Mouse (Mus musculus): Measurements from ENCODE around the gene Uimc1. TPM values are rescaled to one million over a fixed set of nuclear protein-coding genes. Genes with fewer than 3 reads are reported as not detected.
"Not testable (repeated sequence)": the region's sequence is repeated elsewhere in the genome, so short reads cannot be mapped to it uniquely, and the experiment has no call there.

Gene Uimc1
- 10 to 100 TPM; 21.9 to 26.7 TPM for total RNA-seq (2021)

DNA sequence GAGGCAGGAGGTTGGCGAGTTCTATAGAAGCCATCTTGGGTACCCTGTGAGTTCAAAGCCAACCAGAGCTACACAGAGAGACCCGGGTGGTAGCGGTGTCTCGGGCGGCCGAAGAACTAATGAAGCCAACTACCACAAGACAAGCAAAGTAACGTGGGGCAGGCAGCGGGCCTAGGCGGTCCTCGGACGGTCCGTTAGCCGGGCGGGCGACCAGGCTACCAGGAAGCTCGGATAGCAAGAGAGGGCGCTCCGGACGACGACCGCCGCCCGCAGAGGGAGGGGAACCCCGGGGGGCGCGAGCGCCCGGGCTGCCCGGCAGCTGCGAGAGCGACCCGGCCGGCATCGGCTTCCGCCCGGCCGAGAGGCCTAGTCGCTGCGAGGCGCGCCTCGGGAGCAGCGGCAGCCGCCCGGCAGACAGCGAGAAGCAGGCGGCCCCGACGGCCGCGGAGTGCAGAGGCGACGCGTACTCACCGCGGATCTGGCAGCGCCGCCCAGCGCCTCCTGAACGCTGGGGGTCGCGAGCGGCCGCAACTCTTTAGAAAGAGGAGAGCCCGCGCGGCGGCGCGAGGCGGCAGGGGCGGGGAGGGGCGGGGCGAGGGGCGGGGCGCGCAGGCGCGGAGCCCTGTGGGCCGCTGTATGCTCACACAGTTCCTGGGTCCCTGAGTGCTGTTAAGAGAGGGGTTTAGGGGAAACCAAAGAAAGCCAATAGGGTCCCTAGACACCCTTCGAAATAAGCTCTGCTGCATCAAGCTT is at the start of gene Uimc1:
Gene Uimc1 (minus strand): TSS at position 575 of the 753 bp plus-strand sequence.
- peak; percentile 74 to 76 for DNase-seq

- no peak for DNase-seq
Measured at GRCm38 (mm10) chr13:55140271-55140670, 40.2 kb upstream of the Uimc1 start.

DNA sequence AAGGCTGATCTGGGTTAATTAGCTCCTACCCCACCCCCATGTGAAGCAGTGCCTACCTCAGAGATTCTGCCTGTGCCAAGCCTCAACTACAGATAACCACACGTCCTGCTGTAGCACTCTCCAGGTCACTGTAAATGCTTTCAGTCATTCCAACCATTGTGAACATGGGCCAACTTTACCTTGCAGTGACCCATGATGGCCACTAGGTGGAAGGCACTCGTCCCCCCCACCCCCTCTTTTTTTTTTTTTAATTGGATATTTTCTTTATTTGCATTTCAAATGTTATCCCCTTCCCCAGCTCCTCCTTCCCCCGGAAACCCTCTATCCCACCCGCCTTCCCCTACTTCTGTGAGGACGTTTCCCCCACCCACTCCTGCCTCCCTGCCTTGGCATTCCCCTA is 35.3 kb upstream of the Uimc1 start:
- no peak for DNase-seq

- no peak for DNase-seq
Measured at GRCm38 (mm10) chr13:55133448-55133847, 33.3 kb upstream of the Uimc1 start, which contains the start of gene Gm17617. Gm17617 (minus strand) TSS chr13:55133548.

DNA sequence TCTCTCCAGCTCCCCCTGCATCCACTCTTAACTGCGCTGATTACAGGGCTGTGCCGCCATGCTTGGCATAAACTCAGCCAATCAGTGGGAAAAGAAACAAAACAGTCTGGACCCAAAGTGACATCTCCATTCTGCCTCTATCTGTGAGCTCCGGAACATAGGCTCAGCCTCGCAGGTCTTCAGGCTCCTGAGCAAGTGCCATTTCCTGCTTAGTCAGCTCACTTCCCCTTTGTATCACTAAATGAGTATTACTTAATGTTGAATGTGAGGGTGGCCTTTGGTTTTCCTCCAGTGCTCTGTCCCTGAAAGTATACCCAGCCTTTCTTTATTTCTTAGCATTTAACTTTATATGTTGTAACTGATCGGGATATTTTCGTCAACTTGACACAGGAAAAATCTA is 24.8 kb upstream of the Uimc1 start:
- no peak for DNase-seq

- no peak for DNase-seq
Measured at GRCm38 (mm10) chr13:55114375-55114774, 14.3 kb upstream of the Uimc1 start.

GRCm38 (mm10) chr13:55107694-55108093 is 7.6 kb upstream of the Uimc1 start:
- peak; percentile 3 to 11 for DNase-seq

GRCm38 (mm10) chr13:55107116-55107515 is 7.0 kb upstream of the Uimc1 start:
- DNase-seq: no peak

DNA sequence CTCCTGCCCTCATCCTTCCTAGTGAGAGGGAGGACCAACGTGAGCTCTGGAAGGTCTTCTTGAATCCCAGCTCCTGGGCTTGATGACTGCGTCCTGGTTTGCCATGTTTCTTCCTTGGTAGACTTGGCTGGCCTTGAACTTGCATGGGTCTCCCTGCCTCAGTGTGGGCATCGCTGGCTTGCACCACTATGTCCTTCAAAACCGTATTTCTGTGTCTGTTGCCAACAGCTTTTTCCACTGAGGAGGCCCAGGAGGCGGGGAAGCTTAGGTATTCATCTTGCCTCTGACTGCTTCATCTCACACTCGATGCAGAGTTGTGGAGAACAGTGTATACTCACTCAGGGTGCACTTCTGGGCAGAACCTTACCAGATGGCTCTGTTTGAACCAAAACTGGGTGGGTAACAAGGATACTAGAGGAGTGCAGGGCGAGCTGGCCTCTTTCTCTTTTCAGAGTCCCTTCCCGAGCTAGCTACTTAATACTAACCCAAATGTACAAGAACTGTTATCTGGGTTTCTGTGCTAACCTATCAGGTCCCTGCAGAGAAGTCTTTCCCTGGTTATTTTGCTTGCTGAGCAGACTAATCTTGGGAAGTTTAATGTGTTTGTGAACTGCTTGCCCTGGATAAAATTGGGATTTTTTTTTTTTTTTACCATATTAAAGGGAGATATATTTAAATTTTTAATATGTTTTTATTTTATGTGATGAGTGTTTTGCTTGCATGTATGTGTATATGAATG is 6.0 kb upstream of the Uimc1 start:
- DNase-seq: peak in 1 of 2 experiments; percentile 7

DNA sequence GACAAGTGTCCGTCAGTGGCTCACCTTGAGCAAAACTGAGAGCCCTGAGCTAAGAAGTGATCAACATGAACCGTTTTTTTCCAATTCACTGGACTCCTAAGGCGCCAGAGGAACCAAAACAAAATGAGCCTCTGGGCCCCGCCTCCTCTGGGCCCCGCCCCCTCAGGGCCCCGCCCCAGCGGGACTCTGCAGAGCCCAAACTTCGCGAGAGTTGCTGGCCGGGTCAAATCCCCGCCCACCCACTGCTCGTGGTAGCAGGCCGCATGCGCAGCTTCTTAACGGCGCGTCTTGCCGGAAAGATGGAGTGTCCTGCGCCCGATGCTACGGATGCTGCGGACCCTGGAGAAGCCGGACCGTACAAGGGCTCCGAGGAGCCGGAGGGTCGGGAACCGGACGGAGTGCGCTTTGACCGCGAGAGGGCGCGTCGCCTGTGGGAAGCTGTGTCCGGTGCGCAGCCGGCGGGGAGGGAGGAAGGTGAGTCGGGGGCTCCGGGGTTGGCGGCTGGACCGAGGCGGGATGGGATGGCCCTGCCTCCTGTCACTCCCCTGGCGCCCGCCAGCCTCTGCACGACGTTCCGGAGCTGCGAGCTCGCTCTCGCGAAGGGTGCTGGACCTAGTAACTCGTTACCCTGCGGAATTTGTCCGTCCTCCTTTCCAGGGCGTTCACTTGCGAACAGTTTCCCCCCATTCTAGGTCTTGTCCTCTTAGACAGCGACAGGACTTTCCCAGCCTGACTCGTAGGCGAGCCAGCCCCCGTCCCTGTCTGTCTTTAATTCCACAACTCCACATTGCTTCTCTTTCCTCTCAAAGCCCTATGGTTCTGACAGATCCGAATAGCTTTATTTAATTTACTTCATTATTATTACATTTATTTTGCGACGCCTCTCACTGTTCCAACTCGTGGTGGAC is 5.2 kb upstream of the Uimc1 start, which contains the start of gene Zfp346:
Gene Zfp346 (plus strand): TSS at position 267 of the 908 bp plus-strand sequence.
- DNase-seq: peak; percentile 93 to 94

GRCm38 (mm10) chr13:55103351-55103750 is 3.3 kb upstream of the Uimc1 start:
- no peak for DNase-seq

DNA sequence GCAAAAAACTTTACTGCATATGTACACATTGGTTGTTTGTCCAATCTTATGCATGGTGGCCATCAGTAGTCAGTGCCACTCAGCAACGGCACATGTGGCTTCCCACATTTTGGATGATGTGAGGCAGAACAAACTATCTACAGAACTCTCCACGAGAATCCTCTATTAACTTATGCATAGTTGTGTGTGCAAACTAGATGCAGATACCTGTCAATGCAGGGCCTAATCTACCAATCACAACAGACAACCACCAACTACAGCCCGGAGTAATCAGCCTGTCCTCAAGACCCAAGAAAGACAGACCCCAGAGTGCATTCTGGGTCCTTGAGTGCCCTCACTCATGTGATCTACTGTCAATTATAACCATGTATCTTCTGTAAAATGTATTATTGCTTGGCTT is 2.3 kb upstream of the Uimc1 start:
- no peak for DNase-seq

- DNase-seq: no peak
Measured at GRCm38 (mm10) chr13:55101627-55102026, 1.5 kb upstream of the Uimc1 start.

DNA sequence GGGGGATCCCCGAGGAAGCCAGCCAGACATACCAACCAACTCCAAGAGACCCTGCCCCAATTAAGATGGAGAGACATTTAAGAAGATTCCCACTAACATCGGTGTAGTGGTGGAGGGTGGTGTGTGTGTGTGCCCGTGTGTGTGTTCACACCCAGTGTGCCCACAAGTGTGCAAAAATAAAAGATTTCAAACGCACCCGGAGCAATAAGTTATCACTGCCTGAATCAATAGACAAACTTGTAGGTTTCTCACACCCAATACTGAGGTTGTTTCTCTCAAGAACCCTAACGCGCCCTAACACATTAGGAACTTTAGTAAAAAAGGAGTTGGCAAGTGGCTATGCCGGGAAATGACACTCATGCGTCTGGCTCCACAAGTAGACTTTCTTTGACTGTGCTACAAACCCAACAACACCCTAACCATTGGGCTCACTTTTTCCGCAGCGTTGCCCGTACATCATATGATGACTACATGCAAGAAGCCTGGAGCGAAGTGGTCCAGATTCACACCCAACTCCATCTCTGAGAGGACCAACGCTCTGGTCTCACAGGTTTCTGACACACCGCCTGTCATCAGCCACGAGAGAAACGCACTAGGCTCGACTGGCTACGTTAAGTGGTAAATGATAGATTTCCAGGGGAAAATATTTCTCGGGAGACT is 904 bp downstream of the Uimc1 start:
- peak in 1 of 2 experiments; percentile 12 for DNase-seq

- DNase-seq: not testable (repeated sequence)
Measured at GRCm38 (mm10) chr13:55097841-55098240, 2.3 kb downstream of the Uimc1 start.

DNA sequence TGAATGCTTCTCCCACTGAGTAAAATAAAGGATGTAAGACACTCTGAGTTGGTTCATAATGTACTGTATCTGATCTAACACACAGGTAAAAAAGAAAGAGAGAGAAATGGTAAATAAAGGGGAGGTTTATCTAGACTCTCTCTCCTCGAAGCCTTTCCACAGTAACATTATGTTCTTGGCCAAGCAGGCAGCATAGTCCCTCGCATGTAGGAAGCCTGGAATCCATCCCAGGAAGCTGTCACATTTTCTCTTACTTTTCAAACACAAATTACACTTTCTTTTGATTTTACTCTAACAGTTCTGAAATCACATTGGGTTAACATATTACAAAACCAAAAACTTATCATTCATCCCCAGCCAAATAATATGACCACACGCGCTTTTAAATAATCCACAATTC is 7.5 kb downstream of the Uimc1 start:
- peak in 1 of 2 experiments; percentile 12 for DNase-seq

- no peak for DNase-seq
Measured at GRCm38 (mm10) chr13:55075597-55075996, 24.5 kb downstream of the Uimc1 start.

- DNase-seq: no peak
Measured at GRCm38 (mm10) chr13:55071322-55071721, 28.8 kb downstream of the Uimc1 start.

- DNase-seq: no peak
Measured at GRCm38 (mm10) chr13:55069719-55070118, 30.4 kb downstream of the Uimc1 start.

DNA sequence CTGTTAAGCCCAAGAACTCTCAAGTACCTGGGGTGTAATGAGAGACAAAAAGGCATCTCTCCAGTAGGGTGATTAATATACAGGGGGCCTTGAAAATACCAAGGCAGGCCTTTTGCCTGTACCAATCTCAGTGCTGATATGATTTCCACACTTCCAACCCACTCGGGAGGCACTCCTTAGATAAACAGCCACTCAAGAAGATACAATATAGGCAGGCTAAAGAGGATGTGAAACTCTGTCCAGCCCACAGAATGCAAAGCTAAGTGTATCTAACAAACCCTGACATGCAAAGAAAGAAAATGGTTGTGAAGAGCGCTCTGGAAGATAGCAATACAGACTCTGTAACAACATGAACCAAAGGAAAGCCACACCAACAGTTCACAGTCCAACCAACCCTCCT is 36.8 kb downstream of the Uimc1 start:
- no peak for DNase-seq

DNA sequence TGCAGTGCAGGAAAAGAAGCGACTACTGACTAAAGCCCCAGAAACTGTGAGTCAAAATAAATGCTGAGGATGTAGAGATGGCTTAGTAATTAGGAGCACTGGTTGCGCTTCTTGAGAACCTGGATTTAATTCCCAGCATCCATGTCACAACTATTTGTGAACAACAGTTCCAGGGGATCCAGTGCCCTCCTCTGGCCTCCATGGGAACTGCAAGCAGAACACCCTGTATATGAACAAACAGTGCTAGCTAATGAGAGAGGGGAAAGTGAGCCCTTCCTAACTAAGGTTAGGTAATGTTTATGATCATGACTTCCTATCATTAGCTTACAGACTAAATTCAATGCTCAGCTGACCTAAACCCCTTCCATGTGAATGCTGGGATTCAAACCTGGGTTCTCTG is 42.1 kb downstream of the Uimc1 start:
- no peak for DNase-seq

GRCm38 (mm10) chr13:55047706-55048105 is 52.4 kb downstream of the Uimc1 start:
- DNase-seq: no peak

Measured in layer of hippocampus, postnatal 36 days (tissue).